Mouse (Mus musculus) embryonic stem cell, embryonic (primary cell): ENCODE measurements at regions not wholly inside any gene's neighbourhood (a gene's known extent, or its start where the extent isn't known, plus 50 kb on each side); places are given as distances from the start of the nearest gene placed in this dataset.

ENCODE experiments used
- CTCF ChIA-PET, 4 experiments: fragments of 300-600 bp in 2 of 4; fragments of 350-600 bp in 2 of 4; sonication (Branson Sonifier 250); formaldehyde crosslinking; loops; one replicate each; lab custom pipeline; 2022; ENCODE audit warnings: inconsistent platforms in 2 of 4; lab: Charles Lee
- POLR2A ChIA-PET, 4 experiments: fragments of 300-600 bp in 2 of 4; fragments of 350-600 bp in 2 of 4; sonication (Branson Sonifier 250); formaldehyde crosslinking; loops; one replicate each; lab custom pipeline; 2022; ENCODE audit warnings: antibody characterized with exemption in 4 of 4, inconsistent platforms in 1 of 4; lab: Charles Lee

DNA sequence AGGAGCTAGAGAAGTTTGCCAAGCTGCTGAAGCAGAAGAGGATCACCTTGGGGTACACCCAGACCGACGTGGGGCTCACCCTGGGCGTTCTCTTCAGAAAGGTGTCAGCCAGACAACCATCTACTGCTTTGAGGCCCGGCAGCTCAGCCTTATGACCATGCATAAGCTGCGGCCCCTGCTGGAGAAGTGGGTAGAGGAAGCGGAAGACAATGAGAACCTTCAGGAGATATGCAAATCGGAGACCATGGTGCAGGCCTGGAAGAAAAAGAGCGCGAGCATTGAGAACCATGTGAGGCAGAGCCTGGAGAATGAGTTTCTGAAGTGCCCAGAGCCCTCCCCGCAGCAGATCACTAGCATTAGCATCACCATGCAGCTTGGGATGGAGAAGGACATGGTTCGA lies 98.1 kb upstream of the Elovl6 start:
- CTCF ChIA-PET, result no interaction called here
- POLR2A ChIA-PET, result interaction anchor here in 1 of 4 experiments (0.6 kb wide), 1 partner anchor 227 kb away, joined by 3 read pairs; no protein-coding TSS in a partner anchor

DNA sequence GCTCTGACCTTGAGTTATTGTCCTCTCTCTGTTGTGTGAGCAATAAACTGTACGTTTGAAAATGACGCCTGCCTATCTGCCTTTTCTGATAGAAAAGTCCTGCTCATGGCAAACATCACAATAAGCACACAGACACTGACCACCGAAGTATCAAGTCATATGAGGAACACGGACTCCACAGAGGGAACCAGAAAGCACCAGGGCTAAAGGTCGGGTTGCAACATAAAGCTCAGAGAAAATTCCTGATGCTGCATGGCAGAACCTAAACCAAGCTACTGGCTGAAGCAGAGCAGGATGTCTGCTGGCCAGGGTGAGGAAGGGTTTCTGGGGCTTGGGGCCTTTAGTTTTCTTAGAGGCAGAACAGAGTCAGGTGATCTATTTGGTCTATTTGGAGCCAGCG lies 94.5 kb upstream of the Elovl6 start:
- CTCF ChIA-PET, result no interaction called here
- POLR2A ChIA-PET, result no interaction called here

DNA sequence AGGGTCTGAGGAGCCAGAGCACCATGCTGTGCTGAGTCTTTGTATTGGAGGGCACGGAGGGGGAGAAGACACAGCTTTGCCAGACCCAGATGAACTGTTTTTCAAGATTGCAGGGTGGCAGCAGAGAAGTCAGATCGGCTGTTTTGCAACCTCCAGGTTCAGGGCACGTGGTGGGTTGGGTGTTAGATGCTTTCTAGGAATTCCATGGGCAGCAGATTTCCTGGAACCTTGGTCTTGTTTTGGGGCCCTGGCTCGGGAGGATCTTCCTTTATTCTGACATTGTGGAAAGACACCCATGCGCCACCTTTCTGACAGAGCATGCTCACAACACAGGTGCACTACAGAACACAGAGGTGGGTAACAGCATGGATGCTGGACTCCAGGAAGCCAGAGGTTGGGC lies 89.4 kb upstream of the Elovl6 start:
- ChIA-PET POLR2A (no interaction called here), CTCF (interaction anchor here in 1 of 4 experiments (0.7 kb wide), 1 partner anchor 13 kb away, joined by 3 read pairs; no protein-coding TSS in a partner anchor)

DNA sequence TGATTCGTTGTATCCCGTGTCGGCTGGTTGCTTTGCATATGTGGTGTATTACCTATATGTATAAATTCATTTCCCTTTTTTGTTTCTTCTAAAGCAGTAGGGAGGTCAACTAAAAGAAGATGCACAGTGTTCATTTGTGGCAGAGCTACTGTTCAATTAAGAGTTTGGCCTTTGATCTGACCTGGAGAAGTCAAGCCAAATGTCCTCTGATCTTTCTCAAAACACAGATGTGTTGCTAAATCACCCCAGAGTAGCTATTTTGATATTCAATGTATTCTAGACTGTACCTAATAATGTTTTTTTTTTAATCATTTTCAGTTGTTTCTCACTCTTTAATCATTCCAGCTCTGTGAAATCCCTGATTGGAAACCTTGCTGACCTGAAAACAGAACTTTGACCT lies 87.9 kb upstream of the Elovl6 start:
- CTCF ChIA-PET, result no interaction called here
- POLR2A ChIA-PET, result interaction anchor here in 1 of 4 experiments (0.6 kb wide), 1 partner anchor 1293 kb away, joined by 4 read pairs; no protein-coding TSS in a partner anchor

DNA sequence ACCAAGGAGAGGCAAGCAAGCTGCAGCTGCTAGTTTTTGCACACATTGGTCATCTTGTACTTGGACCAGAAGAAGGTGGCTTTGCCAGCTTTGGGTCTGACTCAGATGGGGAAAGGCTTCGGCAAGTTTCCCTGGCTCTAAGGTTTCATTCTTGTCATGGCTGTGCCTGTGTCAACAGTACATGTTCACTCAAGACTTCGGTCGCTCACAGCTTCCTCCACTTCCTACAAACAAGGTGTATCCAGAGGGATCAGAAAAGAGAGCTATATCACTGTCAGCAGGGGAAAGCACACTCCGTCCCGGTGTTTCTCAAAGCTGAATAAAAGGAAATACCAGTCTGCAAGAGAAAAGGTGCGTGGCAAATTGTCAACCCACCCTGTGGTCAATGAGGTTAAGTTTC lies 86.2 kb upstream of the Elovl6 start:
- POLR2A ChIA-PET, result interaction anchor here in 2 of 4 experiments (0.7 kb wide), 2 partner anchors 214 to 1816 kb away, joined by 3 to 9 read pairs; no protein-coding TSS in a partner anchor
- CTCF ChIA-PET, result interaction anchor here in 1 of 4 experiments (0.6 kb wide), 1 partner anchor 213 kb away, joined by 5 read pairs; no protein-coding TSS in a partner anchor

DNA sequence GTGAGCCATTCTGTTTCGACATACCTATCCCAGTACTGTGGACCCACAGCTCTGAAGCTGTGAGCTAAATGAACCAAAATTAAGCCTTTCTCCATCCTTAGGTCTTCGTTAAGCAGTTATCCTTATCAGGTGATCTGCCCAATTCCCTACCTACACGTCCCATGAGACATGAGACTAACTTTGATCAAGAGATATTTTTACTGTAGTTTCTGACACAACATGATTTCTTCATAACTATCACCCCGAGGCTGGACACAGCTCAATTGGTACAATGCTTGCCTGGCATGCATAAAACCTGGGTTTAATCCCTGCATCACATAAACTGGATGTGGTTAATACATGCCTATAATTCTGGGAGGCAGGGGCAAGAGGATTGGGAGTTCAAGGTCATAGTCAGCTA lies 82.2 kb upstream of the Elovl6 start:
- CTCF ChIA-PET, result interaction anchor here in 1 of 4 experiments (0.6 kb wide), 1 partner anchor 51 kb away, joined by 5 read pairs; no protein-coding TSS in a partner anchor
- POLR2A ChIA-PET, result no interaction called here

DNA sequence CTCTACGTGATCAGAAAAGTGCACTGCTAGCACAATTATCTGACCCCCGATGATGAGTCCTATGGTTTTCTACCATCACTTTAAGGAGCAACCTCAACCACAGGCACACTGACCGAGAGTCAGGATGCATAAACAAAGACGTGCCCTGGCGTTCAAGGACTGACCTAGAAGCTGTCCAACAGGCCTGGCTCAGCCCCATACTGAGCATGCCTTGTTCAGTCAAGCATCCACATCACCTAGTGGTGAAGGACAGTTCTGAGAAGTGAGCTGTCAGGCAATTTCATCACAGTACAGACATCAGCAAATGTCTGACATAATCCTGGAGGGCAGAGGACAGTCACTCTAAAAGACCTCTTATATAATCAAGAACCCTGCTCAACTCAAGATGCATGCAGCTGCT lies 81.5 kb upstream of the Elovl6 start:
- CTCF ChIA-PET, result interaction anchor here in 1 of 4 experiments (0.5 kb wide), 1 partner anchor 1835 kb away, joined by 3 read pairs; no protein-coding TSS in a partner anchor
- POLR2A ChIA-PET, result no interaction called here

DNA sequence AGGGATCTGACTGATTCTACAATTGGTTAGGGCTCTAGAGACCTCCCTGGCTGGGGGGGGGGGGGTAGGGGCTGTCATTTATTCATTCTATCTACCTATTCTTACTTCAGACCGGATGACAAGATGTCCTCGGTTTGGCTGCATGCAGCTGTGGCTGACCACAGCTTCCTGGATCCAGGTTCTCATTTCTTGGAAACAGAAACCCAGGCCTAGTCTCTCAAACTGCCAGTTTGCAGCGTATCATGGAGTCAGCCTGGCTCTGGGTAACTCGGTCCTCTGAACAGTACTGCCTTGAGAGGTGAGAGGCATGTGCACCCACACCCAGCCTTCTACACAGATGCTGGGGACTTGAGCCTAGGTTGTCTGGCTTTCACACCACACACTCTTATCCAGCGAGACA lies 62.1 kb upstream of the Elovl6 start:
- POLR2A ChIA-PET, result interaction anchor here in 1 of 4 experiments (0.7 kb wide), 1 partner anchor 86 kb away, joined by 4 read pairs; no protein-coding TSS in a partner anchor
- CTCF ChIA-PET, result interaction anchor here in 1 of 4 experiments (0.7 kb wide), 1 partner anchor 1432 kb away, joined by 7 read pairs; no protein-coding TSS in a partner anchor

DNA sequence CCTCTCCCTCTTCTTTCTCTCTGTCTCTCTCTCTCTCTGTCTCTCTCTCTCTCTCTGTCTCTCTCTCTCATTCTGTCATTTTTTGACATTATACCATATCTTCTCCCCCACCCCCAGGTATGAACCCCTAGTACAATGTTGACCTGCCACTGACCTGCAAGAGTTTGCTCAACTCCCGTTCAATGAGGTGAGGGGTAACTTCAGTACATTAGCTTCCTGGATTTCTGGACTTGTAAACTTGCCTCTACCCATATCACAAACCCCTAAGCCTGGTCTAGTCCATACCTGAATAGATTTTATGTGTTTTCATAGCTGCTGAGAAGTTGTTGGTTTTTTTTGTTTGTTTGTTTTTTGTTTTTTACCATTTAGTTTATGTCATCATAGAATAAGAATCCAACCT lies 60.8 kb upstream of the Elovl6 start:
- CTCF ChIA-PET, result interaction anchor here in 1 of 4 experiments (0.5 kb wide), 1 partner anchor 36 kb away, joined by 3 read pairs; no protein-coding TSS in a partner anchor

DNA sequence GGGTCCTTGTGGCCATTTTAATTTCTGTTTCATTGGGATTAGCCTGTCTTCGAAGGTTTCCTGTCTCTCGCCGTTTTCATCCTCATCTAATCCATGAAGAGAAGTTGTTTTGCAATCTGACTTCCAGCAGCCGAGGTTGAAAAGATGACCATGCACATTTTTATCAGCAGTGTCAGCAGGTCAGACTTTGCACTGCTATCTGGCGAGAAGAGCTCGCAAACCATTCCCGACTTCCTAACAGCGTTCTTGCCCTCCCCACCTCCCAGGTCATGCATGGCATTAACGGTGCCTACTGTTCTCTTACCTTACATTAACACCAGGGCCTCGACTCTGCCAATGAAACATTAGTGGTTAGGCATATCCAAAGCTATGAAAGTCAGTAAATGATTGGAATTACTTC lies 60.1 kb upstream of the Elovl6 start:
- ChIA-PET CTCF (interaction anchor here in 1 of 4 experiments (0.5 kb wide), 1 partner anchor 37 kb away, joined by 3 read pairs; no protein-coding TSS in a partner anchor), POLR2A (interaction anchor here in 2 of 4 experiments (1.2 to 1.4 kb wide), 2 partner anchors 35 to 76 kb away, joined by 3 read pairs; no protein-coding TSS in a partner anchor)

More for the DNA sequence above, 60.8 kb upstream of the Elovl6 start:
- POLR2A ChIA-PET, result no interaction called here

DNA sequence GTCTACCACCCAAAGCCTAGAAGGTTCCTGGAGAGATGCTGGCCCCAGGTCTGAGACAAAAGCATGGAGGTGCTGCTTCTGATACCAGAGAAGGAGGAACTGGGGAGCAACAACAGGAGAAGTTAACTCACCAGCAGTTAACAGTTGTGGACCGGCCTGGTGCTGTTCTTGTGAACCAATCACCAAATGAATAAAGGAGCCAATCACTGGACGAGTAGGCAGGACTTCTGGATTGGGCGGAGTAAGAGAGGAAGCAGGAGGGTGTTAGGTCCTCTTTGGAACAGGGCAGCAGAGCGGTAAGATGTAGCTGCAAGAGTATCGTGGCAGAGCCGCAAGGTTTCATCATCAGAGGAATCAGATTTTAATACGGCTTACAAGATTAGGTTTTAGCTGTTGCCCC lies 57.7 kb upstream of the Elovl6 start:
- ChIA-PET POLR2A (interaction anchor here in 3 of 4 experiments (0.5 to 3.0 kb wide), 35 partner anchors 9 to 1798 kb away, joined by 3 to 19 read pairs (median 4); partner anchors contain the start of gene Hadh (in 1 of the 3)), CTCF (interaction anchor here in 2 of 4 experiments (0.6 kb wide), 2 partner anchors 20 to 59 kb away, joined by 3 to 8 read pairs; no protein-coding TSS in a partner anchor)

DNA sequence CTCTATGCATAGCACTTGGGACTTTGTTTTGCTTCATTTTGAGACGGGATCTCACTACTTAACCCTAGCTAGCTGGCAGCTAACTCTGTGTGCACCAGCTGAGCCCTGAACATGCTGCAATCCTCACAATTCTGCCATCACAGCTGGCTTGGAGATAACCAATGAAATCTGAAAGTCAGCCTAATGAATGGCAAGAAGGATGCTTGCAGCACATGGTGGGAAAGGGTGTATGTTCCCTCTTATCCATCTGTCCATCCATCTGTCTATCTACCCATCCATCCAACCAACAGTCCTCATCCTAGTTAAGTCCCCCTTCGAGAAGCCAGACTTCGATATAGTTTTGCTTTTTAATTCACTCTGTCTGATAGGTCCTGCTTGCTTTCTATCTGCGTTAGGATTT lies 55.9 kb upstream of the Elovl6 start:
- ChIA-PET CTCF (no interaction called here), POLR2A (interaction anchor here in 3 of 4 experiments (0.6 to 3.0 kb wide), 19 partner anchors 8 to 249 kb away, joined by 3 to 19 read pairs (median 5); no protein-coding TSS in a partner anchor)

DNA sequence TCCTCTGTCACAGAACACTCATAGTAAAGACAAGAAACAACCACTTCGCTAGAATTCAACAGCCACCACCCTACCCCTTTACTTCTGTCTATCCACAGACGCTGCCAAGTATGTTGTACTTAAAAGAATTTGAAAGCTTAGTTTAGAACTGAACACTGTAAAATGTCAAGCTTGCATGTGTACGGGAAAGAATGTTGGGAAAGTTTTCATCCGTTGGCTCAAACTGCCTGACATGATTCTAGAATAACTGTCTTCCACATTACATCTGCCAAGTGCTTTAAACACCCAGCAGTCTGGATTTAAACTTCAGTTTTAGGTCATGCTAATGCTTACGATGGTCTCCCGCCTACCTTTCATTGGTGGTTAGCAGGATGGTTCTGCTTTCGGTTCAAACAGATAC lies 54.1 kb upstream of the Elovl6 start:
- POLR2A ChIA-PET, result interaction anchor here in 1 of 4 experiments (0.7 to 2.5 kb wide), 5 partner anchors 13 to 205 kb away, joined by 3 to 5 read pairs (median 3); no protein-coding TSS in a partner anchor
- CTCF ChIA-PET, result no interaction called here

DNA sequence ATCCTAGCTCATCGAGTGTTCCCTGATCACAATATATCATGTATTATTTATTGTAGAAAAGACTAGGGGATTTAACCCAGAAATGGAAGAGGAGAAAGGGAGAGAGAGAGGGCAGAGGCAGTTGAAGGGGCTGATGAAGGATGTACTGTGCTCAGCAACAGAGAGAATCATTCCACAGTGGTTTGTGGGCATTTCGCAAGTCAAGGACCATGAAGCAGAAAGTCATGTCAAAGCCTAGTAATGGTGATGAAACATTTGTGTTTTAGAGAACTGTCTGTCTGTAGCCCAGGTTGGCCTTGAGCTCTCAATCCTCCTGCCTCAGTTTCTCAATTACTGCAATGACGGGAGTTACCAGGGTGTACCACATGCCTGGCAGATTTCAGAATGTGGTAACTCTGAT lies 50.9 kb upstream of the Elovl6 start:
- ChIA-PET POLR2A (no interaction called here), CTCF (no interaction called here)
